Mouse (Mus musculus) C2C12 (cell line): ENCODE measurements around the gene Oxsr1. TPM values are rescaled to one million over a fixed set of nuclear protein-coding genes. Genes with fewer than 3 reads are reported as not detected.
"Not testable (repeated sequence)": the region's sequence is repeated elsewhere in the genome, so short reads cannot be mapped to it uniquely, and the experiment has no call there.

Experiments used
- H3K27me3 ChIP-seq: one replicate; pipeline ENCODE4 v1.6.1; 2011; ENCODE audit not compliant: control insufficient read depth, insufficient read depth, insufficient read length
- H3K36me3 ChIP-seq: one replicate; pipeline ENCODE4 v1.6.1; 2011; ENCODE audit not compliant: control insufficient read depth, insufficient read depth
- H3K4me3 ChIP-seq: one replicate; pipeline ENCODE4 v1.5.1; 2011; ENCODE audit warnings: mild to moderate bottlenecking, control low read depth; ENCODE audit not compliant: poor library complexity, insufficient read depth, severe bottlenecking
- H3K79me2 ChIP-seq: one replicate; pipeline ENCODE4 v1.6.1; 2011; ENCODE audit not compliant: control insufficient read depth, insufficient read depth
- H3K79me3 ChIP-seq: one replicate; pipeline ENCODE4 v1.6.1; 2011; ENCODE audit warnings: low read depth, control low read depth
- H3ac ChIP-seq: one replicate; pipeline ENCODE3; 2011; ENCODE audit warnings: low read depth; ENCODE audit not compliant: control insufficient read depth, insufficient read length
- CEBPB ChIP-seq: IDR thresholded peaks from one replicate; pipeline ENCODE4 v1.6.1; 2011; ENCODE audit warnings: low read depth, mild to moderate bottlenecking, control low read depth, moderate library complexity
- CTCF ChIP-seq: IDR thresholded peaks from one replicate; pipeline ENCODE4 v1.5.1; 2011; ENCODE audit not compliant: control insufficient read depth, insufficient read depth, insufficient read length
- FOSL1 ChIP-seq: IDR thresholded peaks from one replicate; pipeline ENCODE4 v1.8.0; 2011; ENCODE audit warnings: mild to moderate bottlenecking, low read length; ENCODE audit not compliant: poor library complexity, insufficient read depth, severe bottlenecking
- MAX ChIP-seq: IDR thresholded peaks from one replicate; pipeline ENCODE4 v1.6.1; 2011; ENCODE audit warnings: mild to moderate bottlenecking, control low read depth
- MYOD1 ChIP-seq: IDR thresholded peaks from one replicate; pipeline ENCODE4 v1.6.1; 2011; ENCODE audit warnings: low read depth; ENCODE audit not compliant: control insufficient read depth, insufficient read length
- MYOG ChIP-seq: IDR thresholded peaks from one replicate; pipeline ENCODE4 v1.6.1; 2011; ENCODE audit not compliant: control insufficient read depth, insufficient read length; ENCODE audit errors: extremely low read depth
- USF1 ChIP-seq: IDR thresholded peaks from one replicate; pipeline ENCODE4 v1.6.1; 2011; ENCODE audit warnings: low read depth, mild to moderate bottlenecking, control low read depth, moderate library complexity
- polyA plus RNA-seq: library from polyadenylated mRNA; unstranded; fragments of >200 nt; fragmentation: generic; extraction: Trizol; gene quantifications from one replicate; pipeline ENCODE4 v1.2.1, GENCODE M21; 2012; ENCODE audit warnings: missing spikeins

The Oxsr1 gene
- polyA plus RNA-seq, 1 experiment = 13.0 TPM

- Histone ChIP-seq H3ac (no peak overlapping the region), H3K4me3 (no peak overlapping the region), H3K27me3 (no peaks in the 10 kb centered on the region), H3K36me3 (peaks cover 11% of the 10 kb centered on the region), H3K79me3 (no peaks in the 10 kb centered on the region), H3K79me2 (no peaks in the 10 kb centered on the region)
- TF ChIP-seq CEBPB (no peak), USF1 (no peak), MYOD1 (no peak), MYOG (no peak), FOSL1 (no peak), CTCF (no peak), MAX (no peak)
Observed at GRCm38 (mm10) chr9:119276321-119276720, 45.9 kb downstream of the Oxsr1 start.

GRCm38 (mm10) chr9:119274814-119275213, 47.4 kb downstream of the Oxsr1 start:
- not testable (repeated sequence) for H3K4me3 ChIP-seq, H3ac ChIP-seq, H3K79me2 ChIP-seq, H3K36me3 ChIP-seq, H3K27me3 ChIP-seq, H3K79me3 ChIP-seq

- Histone ChIP-seq H3ac (no peak overlapping the region), H3K79me2 (no peaks in the 10 kb centered on the region), H3K27me3 (no peaks in the 10 kb centered on the region), H3K79me3 (no peaks in the 10 kb centered on the region), H3K4me3 (no peak overlapping the region), H3K36me3 (peaks cover 10% of the 10 kb centered on the region)
- TF ChIP-seq CEBPB = no peak
- TF ChIP-seq USF1 = no peak
- no peak for TF ChIP-seq MYOD1
- no peak for TF ChIP-seq MYOG
- no peak for TF ChIP-seq CTCF
- TF ChIP-seq MAX = no peak
- no peak for TF ChIP-seq FOSL1
Observed at GRCm38 (mm10) chr9:119271496-119271895, 50.7 kb downstream of the Oxsr1 start.

- Histone ChIP-seq H3K79me2 (no peaks in the 10 kb centered on the region), H3K27me3 (no peaks in the 10 kb centered on the region), H3K4me3 (no peak overlapping the region), H3K79me3 (no peaks in the 10 kb centered on the region), H3ac (no peak overlapping the region), H3K36me3 (peaks cover 18% of the 10 kb centered on the region)
- TF ChIP-seq MYOD1 = no peak
- no peak for TF ChIP-seq MYOG
- TF ChIP-seq CTCF = no peak
- TF ChIP-seq MAX = no peak
- TF ChIP-seq FOSL1 = no peak
- TF ChIP-seq CEBPB = no peak
- TF ChIP-seq USF1 = no peak
Observed at GRCm38 (mm10) chr9:119268588-119269145, 53.6 kb downstream of the Oxsr1 start.

GRCm38 (mm10) chr9:119268120-119268519, 54.1 kb downstream of the Oxsr1 start:
- Histone ChIP-seq H3K4me3 (no peak overlapping the region), H3K79me2 (no peaks in the 10 kb centered on the region), H3K36me3 (peaks cover 18% of the 10 kb centered on the region), H3ac (no peak overlapping the region), H3K27me3 (no peaks in the 10 kb centered on the region), H3K79me3 (no peaks in the 10 kb centered on the region)
- no peak for TF ChIP-seq FOSL1
- TF ChIP-seq MAX = no peak
- no peak for TF ChIP-seq MYOG
- TF ChIP-seq CEBPB = no peak
- TF ChIP-seq MYOD1 = no peak
- no peak for TF ChIP-seq USF1
- TF ChIP-seq CTCF = no peak

DNA sequence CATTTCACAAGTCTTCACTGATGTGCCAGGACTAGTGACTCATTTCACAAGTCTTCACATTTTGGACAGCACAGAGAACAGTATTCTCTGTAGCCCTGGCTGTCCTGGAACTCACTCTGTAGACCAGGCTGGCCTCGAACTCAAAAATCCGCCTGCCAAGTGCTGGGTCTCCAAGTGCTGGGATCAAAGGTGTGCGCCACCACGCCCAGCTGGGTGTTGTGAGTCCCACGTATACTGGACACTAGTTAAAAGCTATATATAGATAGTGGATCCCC, 56.2 kb downstream of the Oxsr1 start:
- H3K79me2 ChIP-seq, H3K79me3 ChIP-seq, H3ac ChIP-seq, H3K27me3 ChIP-seq, H3K4me3 ChIP-seq: not testable (repeated sequence)
- peaks cover 23% of the 10 kb centered on the region for H3K36me3 ChIP-seq

DNA sequence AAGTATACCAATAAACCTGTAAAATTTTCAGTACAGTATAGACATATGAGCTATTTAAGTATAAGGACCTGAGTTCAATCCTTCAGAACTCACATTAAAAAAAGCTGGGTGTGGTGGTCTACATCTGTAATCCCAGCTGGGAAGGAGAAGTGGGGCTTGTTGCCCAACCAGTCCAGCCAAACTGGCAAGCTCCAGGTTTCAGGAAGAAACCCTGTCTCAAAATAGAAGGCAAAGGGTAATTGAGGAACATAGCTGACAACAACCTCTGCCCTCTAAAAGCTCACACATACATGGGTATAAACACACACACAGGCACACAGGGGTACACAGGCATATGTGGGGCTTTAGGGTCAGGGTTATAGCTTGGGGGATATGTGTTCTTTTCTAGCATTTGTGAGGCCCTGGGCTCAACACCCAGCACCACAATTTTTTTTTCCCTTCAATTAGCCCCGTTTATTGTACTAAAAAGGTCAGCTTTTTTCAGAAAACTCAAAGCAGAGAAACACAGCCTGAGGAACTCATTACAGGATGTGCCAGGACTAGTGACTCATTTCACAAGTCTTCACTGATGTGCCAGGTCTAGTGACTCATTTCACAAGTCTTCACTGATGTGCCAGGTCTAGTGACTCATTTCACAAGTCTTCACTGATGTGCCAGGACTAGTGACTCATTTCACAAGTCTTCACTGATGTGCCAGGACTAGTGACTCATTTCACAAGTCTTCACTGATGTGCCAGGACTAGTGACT, 56.7 kb downstream of the Oxsr1 start:
- not testable (repeated sequence) for H3K27me3 ChIP-seq, H3K79me2 ChIP-seq, H3K4me3 ChIP-seq, H3K79me3 ChIP-seq, H3ac ChIP-seq
- peaks cover 26% of the 10 kb centered on the region for H3K36me3 ChIP-seq
